ENCODE assay signal across 8 mouse cellular contexts in genomic region chr2:119207961-119208343, GRCm38 (mm10). TPM values are rescaled to one million over a fixed set of nuclear protein-coding genes. Genes with fewer than 3 reads are reported as not detected.
DNase-seq lines count a peak whose midpoint lies in the region; ATAC-seq and TF ChIP-seq lines count a peak whose summit lies in the region.

No protein-coding gene starts in this region.

- no peak for DNase-seq in lung, postnatal 25 days (ENCODE audit: low spot score)
- no peak for DNase-seq in liver, embryonic 14.5 days (ENCODE audit: low read depth in 3 of 3, low spot score in 3 of 3)
- no peak for DNase-seq in MN1 (ENCODE audit: low spot score)
- DNase-seq in retina, postnatal 1 day, result no peak
- DNase-seq in B cell, adult 2 months, result no peak

- ATAC-seq in lung, embryonic 15.5 days (ENCODE audit: borderline replicate concordance, extremely low read depth, low FRiP score, low TSS enrichment), result no peak
- ATAC-seq in forebrain, embryonic 12.5 days (ENCODE audit: low FRiP score), result no peak; the same call in 1 of the 2 replicates
- ATAC-seq in liver, embryonic 14.5 days (ENCODE audit: insufficient read depth), result no peak
- 0 out of 2 replicates have a peak, but pooled peaks have one; percentile 0 for ATAC-seq in stomach, embryonic 14.5 days (ENCODE audit: insufficient number of reproducible peaks, insufficient read depth, low FRiP score, low read depth)

- H3K9me3 ChIP-seq in lung, embryonic 15.5 days, result no peaks in the 10 kb centered on the region
- no peaks in the 10 kb centered on the region for H3K9me3 ChIP-seq in forebrain, embryonic 12.5 days
- no peaks in the 10 kb centered on the region for H3K9me3 ChIP-seq in liver, embryonic 14.5 days (ENCODE audit: control insufficient read depth, low read length)
- H3K9me3 ChIP-seq in stomach, embryonic 14.5 days (ENCODE audit: control insufficient read depth, low read depth, low read length), result no peaks in the 10 kb centered on the region

- H3K9ac ChIP-seq in lung, embryonic 15.5 days, result peak overlapping the region; percentile 71
- peak overlapping the region; percentile 79 for H3K9ac ChIP-seq in forebrain, embryonic 12.5 days
- peak overlapping the region; percentile 87 for H3K9ac ChIP-seq in liver, embryonic 14.5 days (replicated peaks)
- peak overlapping the region; percentile 52 for H3K9ac ChIP-seq in stomach, embryonic 14.5 days (replicated peaks; ENCODE audit: low read depth, low read length)

- H3K27ac ChIP-seq in lung, embryonic 15.5 days, result peak overlapping the region; percentile 93
- H3K27ac ChIP-seq in forebrain, embryonic 12.5 days, result peak overlapping the region; percentile 87
- peak overlapping the region; percentile 83 for H3K27ac ChIP-seq in liver, embryonic 14.5 days
- peak overlapping the region; percentile 88 for H3K27ac ChIP-seq in stomach, embryonic 14.5 days (ENCODE audit: low read length)

- no peaks in the 10 kb centered on the region for H3K27me3 ChIP-seq in lung, embryonic 15.5 days
- no peaks in the 10 kb centered on the region for H3K27me3 ChIP-seq in forebrain, embryonic 12.5 days
- H3K27me3 ChIP-seq in liver, embryonic 14.5 days (ENCODE audit: control insufficient read depth, insufficient read depth, low read length), result no peaks in the 10 kb centered on the region
- H3K27me3 ChIP-seq in stomach, embryonic 14.5 days (ENCODE audit: control insufficient read depth, insufficient read depth, low read length), result no peaks in the 10 kb centered on the region

- WGBS in lung, embryonic 15.5 days, result 16% methylated on average over 6 of the region's 6 CpGs
- WGBS in forebrain, embryonic 12.5 days, result 20% methylated on average over 6 of the region's 6 CpGs
- WGBS in liver, embryonic 14.5 days (ENCODE audit: insufficient replicate concordance), result 18% methylated on average over 6 of the region's 6 CpGs
- WGBS in stomach, embryonic 14.5 days, result 14% methylated on average over 6 of the region's 6 CpGs

- peaks cover 23% of the 10 kb centered on the region for H3K36me3 ChIP-seq in lung, embryonic 15.5 days
- H3K36me3 ChIP-seq in forebrain, embryonic 12.5 days (replicated peaks), result peaks cover 24% of the 10 kb centered on the region
- H3K36me3 ChIP-seq in liver, embryonic 14.5 days (replicated peaks; ENCODE audit: control insufficient read depth, insufficient read depth, low read depth), result no peaks in the 10 kb centered on the region; the same call in none of the 2 replicates
- peaks cover 13% of the 10 kb centered on the region for H3K36me3 ChIP-seq in stomach, embryonic 14.5 days (ENCODE audit: control insufficient read depth, insufficient read depth, low read length)

- H3K4me2 ChIP-seq in lung, embryonic 15.5 days, result peak overlapping the region; percentile 61
- H3K4me2 ChIP-seq in forebrain, embryonic 12.5 days, result peak overlapping the region; percentile 70
- peak overlapping the region; percentile 72 for H3K4me2 ChIP-seq in liver, embryonic 14.5 days (ENCODE audit: low read depth)
- peak overlapping the region; percentile 51 for H3K4me2 ChIP-seq in stomach, embryonic 14.5 days (replicated peaks; ENCODE audit: low read depth, low read length)

- no peak for TF ChIP-seq CTCF in liver, embryonic 14.5 days (IDR thresholded peaks at IDR 0.05; ENCODE audit: low read depth)

- no peak for TF ChIP-seq EP300 in liver, embryonic 14.5 days (IDR thresholded peaks at IDR 0.05; ENCODE audit: low read depth)

- H3K4me1 ChIP-seq in lung, embryonic 15.5 days, result peaks cover 14% of the 10 kb centered on the region; the same call in 1 of the 2 replicates
- H3K4me1 ChIP-seq in forebrain, embryonic 12.5 days, result peaks cover 26% of the 10 kb centered on the region
- H3K4me1 ChIP-seq in liver, embryonic 14.5 days (replicated peaks; ENCODE audit: control insufficient read depth in 2 of 2, insufficient read depth in 2 of 2, low read length in 1 of 2), result peaks cover 0 to 12% of the 10 kb centered on the region in 2 experiments; a peak in 2 of 4 replicates
- H3K4me1 ChIP-seq in stomach, embryonic 14.5 days (ENCODE audit: control insufficient read depth, insufficient read depth, low read length), result peaks cover 7% of the 10 kb centered on the region; the same call in 1 of the 2 replicates

- peak overlapping the region; percentile 69 for H3K4me3 ChIP-seq in lung, embryonic 15.5 days
- H3K4me3 ChIP-seq in forebrain, embryonic 12.5 days (replicated peaks), result peak overlapping the region; percentile 74
- peak overlapping the region; percentile 74 to 76 for H3K4me3 ChIP-seq in liver, embryonic 14.5 days (ENCODE audit: insufficient read depth in 1 of 2, low read depth in 2 of 2, low read length in 2 of 2)
- H3K4me3 ChIP-seq in stomach, embryonic 14.5 days (ENCODE audit: low read depth, low read length), result peak overlapping the region; percentile 59

RNA-seq across cellular contexts. Expression of gene Zfyve19, which starts 0.5 kb away (rescaled TPM):
- 42.6 and 53.4 TPM in 2 replicates for polyA plus RNA-seq in lung, embryonic 15.5 days (2015; fragmentation: Nextera tagmentation; extraction: Ambion mirVana)
- polyA plus RNA-seq in forebrain, embryonic 12.5 days (2016; fragmentation: Nextera tagmentation; extraction: Ambion mirVana), result 45.9 and 51.1 TPM in 2 replicates
- 19.4 and 20.5 TPM in 2 replicates for polyA plus RNA-seq in liver, embryonic 14.5 days (2012; rRNA removed)
- polyA plus RNA-seq in liver, embryonic 14.5 days (2014; fragmentation: Nextera tagmentation; extraction: Ambion mirVana), result 16.4 and 18.2 TPM in 2 replicates
- 44.3 and 44.4 TPM in 2 replicates for polyA plus RNA-seq in stomach, embryonic 14.5 days (2014; fragmentation: Nextera tagmentation; extraction: Ambion mirVana)

RNA-seq across cellular contexts. Expression of gene Dnajc17, which starts 0.6 kb away (rescaled TPM):
- polyA plus RNA-seq in lung, embryonic 15.5 days (2015; fragmentation: Nextera tagmentation; extraction: Ambion mirVana), result 18.8 and 19.5 TPM in 2 replicates
- 26.0 and 26.7 TPM in 2 replicates for polyA plus RNA-seq in forebrain, embryonic 12.5 days (2016; fragmentation: Nextera tagmentation; extraction: Ambion mirVana)
- 4.6 and 9.5 TPM in 2 replicates for polyA plus RNA-seq in liver, embryonic 14.5 days (2012; rRNA removed)
- 5.4 and 6.9 TPM in 2 replicates for polyA plus RNA-seq in liver, embryonic 14.5 days (2014; fragmentation: Nextera tagmentation; extraction: Ambion mirVana)
- 18.3 and 19.1 TPM in 2 replicates for polyA plus RNA-seq in stomach, embryonic 14.5 days (2014; fragmentation: Nextera tagmentation; extraction: Ambion mirVana)

RNA-seq across cellular contexts. Expression of gene Ppp1r14d, which starts 21.8 kb away (rescaled TPM):
- polyA plus RNA-seq in lung, embryonic 15.5 days (2015; fragmentation: Nextera tagmentation; extraction: Ambion mirVana), result 0.49 and 0.79 TPM in 2 replicates
- not detected in 2 replicates for polyA plus RNA-seq in forebrain, embryonic 12.5 days (2016; fragmentation: Nextera tagmentation; extraction: Ambion mirVana)
- polyA plus RNA-seq in liver, embryonic 14.5 days (2012; rRNA removed), result not detected in 2 replicates
- not detected in 2 replicates for polyA plus RNA-seq in liver, embryonic 14.5 days (2014; fragmentation: Nextera tagmentation; extraction: Ambion mirVana)
- 0.67 and 1.00 TPM in 2 replicates for polyA plus RNA-seq in stomach, embryonic 14.5 days (2014; fragmentation: Nextera tagmentation; extraction: Ambion mirVana)

RNA-seq across cellular contexts. Expression of gene Spint1, which starts 29.2 kb away (rescaled TPM):
- 30.6 and 31.9 TPM in 2 replicates for polyA plus RNA-seq in lung, embryonic 15.5 days (2015; fragmentation: Nextera tagmentation; extraction: Ambion mirVana)
- 2.0 and 2.1 TPM in 2 replicates for polyA plus RNA-seq in forebrain, embryonic 12.5 days (2016; fragmentation: Nextera tagmentation; extraction: Ambion mirVana)
- 0.11 and 0.27 TPM in 2 replicates for polyA plus RNA-seq in liver, embryonic 14.5 days (2012; rRNA removed)
- polyA plus RNA-seq in liver, embryonic 14.5 days (2014; fragmentation: Nextera tagmentation; extraction: Ambion mirVana), result 0.11 and 0.13 TPM in 2 replicates
- 51.9 and 55.9 TPM in 2 replicates for polyA plus RNA-seq in stomach, embryonic 14.5 days (2014; fragmentation: Nextera tagmentation; extraction: Ambion mirVana)

RNA-seq across cellular contexts. Expression of gene Gm14137, which starts 33.6 kb away (rescaled TPM):
- polyA plus RNA-seq in lung, embryonic 15.5 days (2015; fragmentation: Nextera tagmentation; extraction: Ambion mirVana), result 0.45 and 0.48 TPM in 2 replicates
- polyA plus RNA-seq in forebrain, embryonic 12.5 days (2016; fragmentation: Nextera tagmentation; extraction: Ambion mirVana), result 1.0 and 1.5 TPM in 2 replicates
- not detected in 2 replicates for polyA plus RNA-seq in liver, embryonic 14.5 days (2012; rRNA removed)
- polyA plus RNA-seq in liver, embryonic 14.5 days (2014; fragmentation: Nextera tagmentation; extraction: Ambion mirVana), result 0.05 TPM in 1 of 2 replicates, not detected in the other
- 0.27 and 0.30 TPM in 2 replicates for polyA plus RNA-seq in stomach, embryonic 14.5 days (2014; fragmentation: Nextera tagmentation; extraction: Ambion mirVana)
